Mouse (Mus musculus) spleen, embryonic (tissue): ENCODE results near the gene Mybphl.

Source experiments
- CTCF ChIA-PET: fragments of 350-600 bp; sonication (Branson Sonifier 250); formaldehyde crosslinking; loops from one replicate; lab custom pipeline; 2022; lab: Charles Lee

The Mybphl gene

GRCm38 (mm10) chr3:108368721-108369120 lies 4.0 kb downstream of the Mybphl start:
- CTCF ChIA-PET, result no interaction called here

- CTCF ChIA-PET, result no interaction called here
Observed at GRCm38 (mm10) chr3:108372274-108372673, 7.6 kb downstream of the Mybphl start.

GRCm38 (mm10) chr3:108372691-108373090 lies 8.0 kb downstream of the Mybphl start:
- CTCF ChIA-PET, result no interaction called here

GRCm38 (mm10) chr3:108378875-108379663 lies 14.4 kb downstream of the Mybphl start:
- CTCF ChIA-PET, result no interaction called here

GRCm38 (mm10) chr3:108380695-108381094 lies 16.0 kb downstream of the Mybphl start:
- CTCF ChIA-PET, result no interaction called here

GRCm38 (mm10) chr3:108381945-108382875 lies 17.5 kb downstream of the Mybphl start:
- CTCF ChIA-PET, result interaction anchor here (0.7 to 1.1 kb wide), 2 partner anchors 99 to 902 kb away, joined by 3 to 7 read pairs; no protein-coding TSS in a partner anchor

GRCm38 (mm10) chr3:108383485-108384354 lies 19.0 kb downstream of the Mybphl start, which contains the start of gene Psrc1:
Gene Psrc1 (plus strand): TSS chr3:108383839.
- CTCF ChIA-PET, result interaction anchor here (0.6 to 0.7 kb wide), 3 partner anchors 133 to 527 kb away, joined by 3 to 15 read pairs (median 4); no protein-coding TSS in a partner anchor

- CTCF ChIA-PET, result interaction anchor here (0.6 kb wide), 1 partner anchor 23 kb away, joined by 3 read pairs; no protein-coding TSS in a partner anchor
Observed at GRCm38 (mm10) chr3:108384425-108384824, 19.7 kb downstream of the Mybphl start.

GRCm38 (mm10) chr3:108386186-108386585 lies 21.5 kb downstream of the Mybphl start:
- CTCF ChIA-PET, result interaction anchor here (0.6 kb wide), 1 partner anchor 201 kb away, joined by 3 read pairs; no protein-coding TSS in a partner anchor

- CTCF ChIA-PET, result interaction anchor here (1.1 to 1.5 kb wide), 2 partner anchors 12 to 225 kb away, joined by 3 to 7 read pairs; no protein-coding TSS in a partner anchor
Observed at GRCm38 (mm10) chr3:108389111-108389545, 24.4 kb downstream of the Mybphl start.

- CTCF ChIA-PET, result no interaction called here
Observed at GRCm38 (mm10) chr3:108392299-108392698, 27.6 kb downstream of the Mybphl start.

GRCm38 (mm10) chr3:108392793-108393192 lies 28.1 kb downstream of the Mybphl start:
- CTCF ChIA-PET, result no interaction called here

- CTCF ChIA-PET, result no interaction called here
Observed at GRCm38 (mm10) chr3:108398281-108398680, 33.6 kb downstream of the Mybphl start.

- CTCF ChIA-PET, result no interaction called here
Observed at GRCm38 (mm10) chr3:108400442-108400841, 35.7 kb downstream of the Mybphl start.

GRCm38 (mm10) chr3:108401692-108402527 lies 37.2 kb downstream of the Mybphl start:
- CTCF ChIA-PET, result interaction anchor here (0.7 to 1.3 kb wide), 4 partner anchors 13 to 226 kb away, joined by 3 read pairs; partner anchors contain the start of gene Celsr2

GRCm38 (mm10) chr3:108402528-108402920 lies 37.8 kb downstream of the Mybphl start:
- CTCF ChIA-PET, result interaction anchor here (0.8 to 1.3 kb wide), 2 partner anchors 13 to 88 kb away, joined by 3 read pairs; partner anchors contain the start of gene Celsr2

- CTCF ChIA-PET, result no interaction called here
Observed at GRCm38 (mm10) chr3:108405536-108406305, 41.0 kb downstream of the Mybphl start.

- CTCF ChIA-PET, result no interaction called here
Observed at GRCm38 (mm10) chr3:108406306-108406885, 41.7 kb downstream of the Mybphl start.
